Mouse (Mus musculus): ENCODE results near the gene Gm21958.

The Gm21958 gene

GRCm38 (mm10) chr3:54714253-54714652, at the start of gene Gm21958:
Gene Gm21958, minus strand, starts transcription at chr3:54714353.
- TF ChIP-seq CTCF (conservative IDR thresholded peaks at IDR 0.05; ENCODE audit: low read length), result no peak
- Histone ChIP-seq H3K4me1 (replicated peaks; ENCODE audit: low read depth, low read length) (0 out of 2 replicates have a peak, but pooled peaks cover 3% of the 10 kb centered on the region), H3K36me3 (ENCODE audit: insufficient read depth, low read length) (peaks cover 95% of the 10 kb centered on the region), H3K9me3 (ENCODE audit: low read length) (no peaks in the 10 kb centered on the region), H3K4me3 (replicated peaks; ENCODE audit: low read length) (no peak within 1 kb of the TSS), H3K27me3 (ENCODE audit: insufficient read depth, low read length) (no peaks in the 10 kb centered on the region)

GRCm38 (mm10) chr3:54761258-54761657, 47.1 kb upstream of the Gm21958 start:
- Histone ChIP-seq H3K4me1 (replicated peaks; ENCODE audit: low read depth, low read length) (peaks cover 14% of the 10 kb centered on the region), H3K4me3 (replicated peaks; ENCODE audit: low read length) (no peak overlapping the region), H3K9me3 (ENCODE audit: low read length) (peaks cover 7% of the 10 kb centered on the region; the same call in 1 of the 2 replicates), H3K36me3 (ENCODE audit: insufficient read depth, low read length) (no peaks in the 10 kb centered on the region), H3K27me3 (ENCODE audit: insufficient read depth, low read length) (peaks cover 32% of the 10 kb centered on the region)
- no peak for TF ChIP-seq NANOG (IDR thresholded peaks at IDR 0.05; ENCODE audit: borderline replicate concordance, low read length)
- no peak for TF ChIP-seq CTCF (conservative IDR thresholded peaks at IDR 0.05; ENCODE audit: low read length)
- no peak for TF ChIP-seq POU5F1 (IDR thresholded peaks at IDR 0.05; ENCODE audit: borderline replicate concordance, low read length)

GRCm38 (mm10) chr3:54760321-54761115, 46.4 kb upstream of the Gm21958 start:
- Histone ChIP-seq H3K27me3 (ENCODE audit: insufficient read depth, low read length) (peaks cover 39% of the 10 kb centered on the region), H3K36me3 (ENCODE audit: insufficient read depth, low read length) (no peaks in the 10 kb centered on the region), H3K4me1 (replicated peaks; ENCODE audit: low read depth, low read length) (peaks cover 21% of the 10 kb centered on the region), H3K4me3 (replicated peaks; ENCODE audit: low read length) (no peak overlapping the region), H3K9me3 (ENCODE audit: low read length) (peaks cover 4% of the 10 kb centered on the region; the same call in 1 of the 2 replicates)
- no peak for TF ChIP-seq NANOG (IDR thresholded peaks at IDR 0.05; ENCODE audit: borderline replicate concordance, low read length)
- TF ChIP-seq CTCF (conservative IDR thresholded peaks at IDR 0.05; ENCODE audit: low read length), result no peak

- no peak for TF ChIP-seq NANOG (IDR thresholded peaks at IDR 0.05; ENCODE audit: borderline replicate concordance, low read length)
- TF ChIP-seq CTCF (conservative IDR thresholded peaks at IDR 0.05; ENCODE audit: low read length), result no peak
- no peak for TF ChIP-seq POU5F1 (IDR thresholded peaks at IDR 0.05; ENCODE audit: borderline replicate concordance, low read length)
- Histone ChIP-seq H3K27me3 (ENCODE audit: insufficient read depth, low read length) (peaks cover 47% of the 10 kb centered on the region), H3K9me3 (ENCODE audit: low read length) (peaks cover 4% of the 10 kb centered on the region; the same call in 1 of the 2 replicates), H3K4me1 (replicated peaks; ENCODE audit: low read depth, low read length) (peaks cover 15% of the 10 kb centered on the region), H3K36me3 (ENCODE audit: insufficient read depth, low read length) (no peaks in the 10 kb centered on the region), H3K4me3 (replicated peaks; ENCODE audit: low read length) (no peak overlapping the region)
Observed at GRCm38 (mm10) chr3:54759211-54759610, 45.1 kb upstream of the Gm21958 start.

- Histone ChIP-seq H3K9me3 (ENCODE audit: low read length) (peaks cover 1% of the 10 kb centered on the region; the same call in 1 of the 2 replicates), H3K36me3 (ENCODE audit: insufficient read depth, low read length) (no peaks in the 10 kb centered on the region), H3K4me3 (replicated peaks; ENCODE audit: low read length) (no peak overlapping the region), H3K4me1 (replicated peaks; ENCODE audit: low read depth, low read length) (peaks cover 9% of the 10 kb centered on the region), H3K27me3 (ENCODE audit: insufficient read depth, low read length) (peaks cover 59% of the 10 kb centered on the region)
- TF ChIP-seq POU5F1 (IDR thresholded peaks at IDR 0.05; ENCODE audit: borderline replicate concordance, low read length), result no peak
- no peak for TF ChIP-seq CTCF (conservative IDR thresholded peaks at IDR 0.05; ENCODE audit: low read length)
- TF ChIP-seq NANOG (IDR thresholded peaks at IDR 0.05; ENCODE audit: borderline replicate concordance, low read length), result no peak
Observed at GRCm38 (mm10) chr3:54757446-54757845, 43.3 kb upstream of the Gm21958 start.

GRCm38 (mm10) chr3:54756058-54756457, 41.9 kb upstream of the Gm21958 start:
- H3K27me3 ChIP-seq (ENCODE audit: insufficient read depth, low read length), result peaks cover 60% of the 10 kb centered on the region
- H3K36me3 ChIP-seq (ENCODE audit: insufficient read depth, low read length), result 0 out of 2 replicates have a peak, but pooled peaks cover 1% of the 10 kb centered on the region
- peaks cover 9% of the 10 kb centered on the region for H3K4me1 ChIP-seq (replicated peaks; ENCODE audit: low read depth, low read length)
- H3K4me3 ChIP-seq (replicated peaks; ENCODE audit: low read length), result peak overlapping the region; percentile 84
- no peaks in the 10 kb centered on the region for H3K9me3 ChIP-seq (ENCODE audit: low read length)
- TF ChIP-seq POU5F1 (IDR thresholded peaks at IDR 0.05; ENCODE audit: borderline replicate concordance, low read length), result no peak
- TF ChIP-seq CTCF (conservative IDR thresholded peaks at IDR 0.05; ENCODE audit: low read length), result no peak
- no peak for TF ChIP-seq NANOG (IDR thresholded peaks at IDR 0.05; ENCODE audit: borderline replicate concordance, low read length)

GRCm38 (mm10) chr3:54755145-54756041, 41.2 kb upstream of the Gm21958 start, which contains the start of gene Smad9:
Gene Smad9, plus strand, starts transcription at chr3:54755582.
- Histone ChIP-seq H3K9me3 (ENCODE audit: low read length) (no peaks in the 10 kb centered on the region), H3K4me3 (replicated peaks; ENCODE audit: low read length) (peak within 1 kb of the TSS; percentile 84), H3K27me3 (ENCODE audit: insufficient read depth, low read length) (peaks cover 58% of the 10 kb centered on the region), H3K4me1 (replicated peaks; ENCODE audit: low read depth, low read length) (peaks cover 9% of the 10 kb centered on the region), H3K36me3 (ENCODE audit: insufficient read depth, low read length) (peaks cover 7% of the 10 kb centered on the region)
- TF ChIP-seq POU5F1 (IDR thresholded peaks at IDR 0.05; ENCODE audit: borderline replicate concordance, low read length) (no peak), CTCF (conservative IDR thresholded peaks at IDR 0.05; ENCODE audit: low read length) (no peak), NANOG (IDR thresholded peaks at IDR 0.05; ENCODE audit: borderline replicate concordance, low read length) (no peak)

GRCm38 (mm10) chr3:54753411-54753810, 39.3 kb upstream of the Gm21958 start:
- Histone ChIP-seq H3K27me3 (ENCODE audit: insufficient read depth, low read length) (peaks cover 58% of the 10 kb centered on the region), H3K4me3 (replicated peaks; ENCODE audit: low read length) (no peak overlapping the region), H3K36me3 (ENCODE audit: insufficient read depth, low read length) (peaks cover 27% of the 10 kb centered on the region), H3K9me3 (ENCODE audit: low read length) (no peaks in the 10 kb centered on the region), H3K4me1 (replicated peaks; ENCODE audit: low read depth, low read length) (peaks cover 9% of the 10 kb centered on the region)
- no peak for TF ChIP-seq NANOG (IDR thresholded peaks at IDR 0.05; ENCODE audit: borderline replicate concordance, low read length)

Measured in E14TG2a.4 (cell line).